Mouse (Mus musculus) hindbrain, embryonic 13.5 days (tissue): ENCODE results near the gene Klk15. TPM values are rescaled to one million over a fixed set of nuclear protein-coding genes. Genes with fewer than 3 reads are reported as not detected.

Experiments
- polyA plus RNA-seq: library from polyadenylated mRNA; unstranded; fragments of >200 nt; fragmentation: Nextera tagmentation; extraction: Ambion mirVana; gene quantifications from 2 replicates; pipeline ENCODE4 v1.2.1, GENCODE M21; 2015

Klk15 gene
- polyA plus RNA-seq, 1 experiment from 2014 or later = not detected

Other genes with a start within 250 kb of the Klk15 start
- not detected in 2 replicates for gene Klk14, start 243.3 kb upstream of the Klk15 start, polyA plus RNA-seq
- 0.09 and 0.10 TPM in 2 replicates for gene Klk13, start 221.2 kb upstream of the Klk15 start, polyA plus RNA-seq
- gene Klk12, start 164.8 kb upstream of the Klk15 start, polyA plus RNA-seq = not detected in 2 replicates
- gene Klk11, start 159.1 kb upstream of the Klk15 start, polyA plus RNA-seq = not detected in 2 replicates
- 0.18 TPM in 1 of 2 replicates, not detected in the other for gene Klk10, start 152.7 kb upstream of the Klk15 start, polyA plus RNA-seq
- 0.18 TPM in 1 of 2 replicates, not detected in the other for gene Klk9, start 141.8 kb upstream of the Klk15 start, polyA plus RNA-seq
- gene Klk8, start 136.2 kb upstream of the Klk15 start, polyA plus RNA-seq = 4.4 and 7.8 TPM in 2 replicates
- not detected in 2 replicates for gene Klk7, start 122.4 kb upstream of the Klk15 start, polyA plus RNA-seq
- gene Klk6, start 109.2 kb upstream of the Klk15 start, polyA plus RNA-seq = not detected in 2 replicates
- gene Klk5, start 91.8 kb upstream of the Klk15 start, polyA plus RNA-seq = not detected in 2 replicates
- gene Klk4, start 52.6 kb upstream of the Klk15 start, polyA plus RNA-seq = 0.98 and 1.5 TPM in 2 replicates
- not detected in 2 replicates for gene Klk1b8, start 16.9 kb downstream of the Klk15 start, polyA plus RNA-seq
- gene Klk1b1, start 33.0 kb downstream of the Klk15 start, polyA plus RNA-seq = not detected in 2 replicates
- not detected in 2 replicates for gene Klk1b9, start 42.3 kb downstream of the Klk15 start, polyA plus RNA-seq
- not detected in 2 replicates for gene Klk1b11, start 62.1 kb downstream of the Klk15 start, polyA plus RNA-seq
- gene Klk1b26, start 78.4 kb downstream of the Klk15 start, polyA plus RNA-seq = not detected in 2 replicates
- gene Klk1b27, start 118.5 kb downstream of the Klk15 start, polyA plus RNA-seq = not detected in 2 replicates
- not detected in 2 replicates for gene Klk1b21, start 168.6 kb downstream of the Klk15 start, polyA plus RNA-seq
- gene Klk1b22, start 178.9 kb downstream of the Klk15 start, polyA plus RNA-seq = not detected in 2 replicates
- gene Klk1b16, start 203.0 kb downstream of the Klk15 start, polyA plus RNA-seq = not detected in 2 replicates